Mouse (Mus musculus): Measurements from ENCODE around the gene Acnat1. TPM values are rescaled to one million over a fixed set of nuclear protein-coding genes. Genes with fewer than 3 reads are reported as not detected.
A peak's percentile ranks its signal among the peaks of the same experiment; 100 is the strongest.
"Not testable (repeated sequence)": the region's sequence is repeated elsewhere in the genome, so short reads cannot be mapped to it uniquely, and the experiment has no call there.

Acnat1 gene
- polyA plus RNA-seq, 1 experiment from 2014 or later, result 0.42 TPM

DNA sequence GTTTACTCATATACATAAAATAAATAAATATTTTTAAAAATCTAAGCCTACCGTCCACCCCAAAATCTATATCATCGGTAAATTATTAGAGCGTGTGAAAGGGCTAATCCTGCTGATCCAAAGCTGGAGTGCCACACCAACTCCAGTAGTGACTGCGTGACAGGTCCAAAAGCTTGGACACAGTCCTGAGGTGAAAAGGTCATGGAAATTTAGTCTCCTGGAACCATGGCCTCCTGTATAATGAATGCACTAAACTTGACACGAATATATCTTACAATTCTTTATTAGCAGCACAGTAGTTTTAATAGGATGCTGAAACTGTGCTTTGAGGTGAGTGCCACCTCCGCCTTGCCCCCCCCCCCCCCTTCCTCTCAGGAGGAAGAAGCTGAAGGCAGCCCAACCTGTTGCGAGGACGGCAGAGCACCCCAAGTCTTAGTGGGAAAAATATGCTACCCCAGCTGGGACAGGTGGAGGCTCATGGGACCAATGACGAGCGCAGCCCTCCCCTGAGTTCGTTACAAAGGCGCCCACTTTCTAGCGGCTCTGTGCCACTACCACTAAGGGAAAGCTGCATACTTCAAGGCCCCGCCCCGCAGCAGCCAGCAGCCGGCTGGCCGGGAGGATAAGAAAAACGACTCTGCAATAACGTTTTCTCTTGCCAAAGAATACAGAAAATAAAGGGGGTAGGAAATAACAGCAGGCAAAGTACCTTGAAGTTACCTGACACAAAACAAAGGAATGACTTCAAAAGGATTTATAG lies 4.6 kb upstream of the Acnat1 start:
- no peak overlapping the region for H3K9ac ChIP-seq (replicated peaks; ENCODE audit: low read depth, low read length)

DNA sequence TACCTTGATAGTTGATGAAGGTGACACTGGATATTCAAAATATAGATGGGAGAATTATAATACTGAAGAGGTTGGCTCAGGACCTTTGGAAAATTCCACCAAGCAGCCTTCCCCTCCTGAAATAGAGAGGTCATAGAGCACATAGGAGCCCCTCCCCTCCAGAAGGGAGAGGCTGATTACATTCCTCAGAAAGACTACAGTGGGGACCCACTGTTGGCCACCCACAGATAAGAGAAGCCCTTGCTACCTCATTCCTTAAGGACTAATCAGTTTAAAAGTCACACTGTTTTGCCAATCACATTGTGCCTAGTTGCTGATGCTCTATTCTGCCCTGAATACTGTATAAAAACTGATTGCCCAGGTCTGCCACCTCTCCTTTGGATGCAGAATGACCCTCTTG lies 871 bp upstream of the Acnat1 start:
- ATAC-seq (ENCODE audit: insufficient number of reproducible peaks, insufficient read depth, low FRiP score, low read depth), result no peak
- H3K4me2 ChIP-seq (replicated peaks; ENCODE audit: low read depth, low read length), result no peak overlapping the region
- H3K9ac ChIP-seq (replicated peaks; ENCODE audit: low read depth, low read length), result no peak overlapping the region
- no peaks in the 10 kb centered on the region for H3K27me3 ChIP-seq (ENCODE audit: control insufficient read depth, insufficient read depth, low read length)
- H3K4me1 ChIP-seq (ENCODE audit: control insufficient read depth, insufficient read depth, low read length), result no peaks in the 10 kb centered on the region
- no peaks in the 10 kb centered on the region for H3K36me3 ChIP-seq (ENCODE audit: control insufficient read depth, insufficient read depth, low read length)
- no peak overlapping the region for H3K27ac ChIP-seq (ENCODE audit: low read length)
- no peaks in the 10 kb centered on the region for H3K9me3 ChIP-seq (ENCODE audit: control insufficient read depth, low read depth, low read length)
- H3K4me3 ChIP-seq (ENCODE audit: low read depth, low read length), result no peak overlapping the region

More for the DNA sequence above, 4.6 kb upstream of the Acnat1 start:
- no peaks in the 10 kb centered on the region for H3K27me3 ChIP-seq (ENCODE audit: control insufficient read depth, insufficient read depth, low read length)
- peak overlapping the region; percentile 12; the same call in 1 of the 2 replicates for H3K4me3 ChIP-seq (ENCODE audit: low read depth, low read length)
- peak; percentile 81 for ATAC-seq (ENCODE audit: insufficient number of reproducible peaks, insufficient read depth, low FRiP score, low read depth)
- H3K9me3 ChIP-seq (ENCODE audit: control insufficient read depth, low read depth, low read length), result no peaks in the 10 kb centered on the region
- no peak overlapping the region for H3K27ac ChIP-seq (ENCODE audit: low read length)
- H3K36me3 ChIP-seq (ENCODE audit: control insufficient read depth, insufficient read depth, low read length), result no peaks in the 10 kb centered on the region
- no peaks in the 10 kb centered on the region for H3K4me1 ChIP-seq (ENCODE audit: control insufficient read depth, insufficient read depth, low read length)
- H3K4me2 ChIP-seq (replicated peaks; ENCODE audit: low read depth, low read length), result peak overlapping the region; percentile 40
- 22% methylated on average over 19 of the region's 19 CpGs for WGBS

DNA sequence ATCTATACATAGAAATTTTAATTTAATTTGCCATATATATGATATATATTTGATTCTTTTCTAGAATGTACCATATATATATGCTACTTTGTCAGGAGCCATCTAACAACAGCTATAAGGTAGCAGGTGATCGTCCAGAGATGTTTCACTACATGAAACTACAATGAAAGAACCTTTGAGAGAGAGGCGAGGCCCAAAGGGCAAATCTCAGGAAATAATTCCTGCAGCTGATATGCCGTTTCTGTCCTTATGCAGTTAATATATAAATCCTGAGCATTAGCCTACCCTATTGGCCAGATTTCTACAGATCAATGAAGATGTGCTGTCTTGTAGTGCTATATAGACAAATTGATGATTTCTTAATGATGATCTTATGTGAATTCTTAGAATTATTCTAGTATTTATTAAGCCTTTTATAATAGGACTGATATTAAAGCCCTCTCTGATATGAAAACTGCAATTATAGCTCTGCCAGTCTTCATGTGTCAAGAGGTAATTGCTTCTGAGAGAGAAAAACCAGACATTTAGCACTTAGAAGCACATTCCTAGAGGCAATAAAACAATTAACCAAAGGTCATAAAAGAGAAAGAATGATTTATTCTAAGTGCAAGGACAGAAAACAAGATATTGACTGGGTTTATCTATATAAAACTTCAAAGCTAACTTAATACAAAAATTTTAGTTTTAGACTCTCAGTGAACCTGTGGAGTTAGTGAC lies 4.1 kb downstream of the Acnat1 start:
- no peak overlapping the region for H3K4me3 ChIP-seq (ENCODE audit: low read depth, low read length)
- H3K4me1 ChIP-seq (ENCODE audit: control insufficient read depth, insufficient read depth, low read length), result no peaks in the 10 kb centered on the region
- no peak overlapping the region for H3K9ac ChIP-seq (replicated peaks; ENCODE audit: low read depth, low read length)
- no peaks in the 10 kb centered on the region for H3K9me3 ChIP-seq (ENCODE audit: control insufficient read depth, low read depth, low read length)
- H3K4me2 ChIP-seq (replicated peaks; ENCODE audit: low read depth, low read length), result no peak overlapping the region
- no peaks in the 10 kb centered on the region for H3K27me3 ChIP-seq (ENCODE audit: control insufficient read depth, insufficient read depth, low read length)
- no peak for ATAC-seq (ENCODE audit: insufficient number of reproducible peaks, insufficient read depth, low FRiP score, low read depth)
- WGBS, result 81% methylated on average over 3 of the region's 3 CpGs
- H3K27ac ChIP-seq (ENCODE audit: low read length), result no peak overlapping the region
- no peaks in the 10 kb centered on the region for H3K36me3 ChIP-seq (ENCODE audit: control insufficient read depth, insufficient read depth, low read length)

DNA sequence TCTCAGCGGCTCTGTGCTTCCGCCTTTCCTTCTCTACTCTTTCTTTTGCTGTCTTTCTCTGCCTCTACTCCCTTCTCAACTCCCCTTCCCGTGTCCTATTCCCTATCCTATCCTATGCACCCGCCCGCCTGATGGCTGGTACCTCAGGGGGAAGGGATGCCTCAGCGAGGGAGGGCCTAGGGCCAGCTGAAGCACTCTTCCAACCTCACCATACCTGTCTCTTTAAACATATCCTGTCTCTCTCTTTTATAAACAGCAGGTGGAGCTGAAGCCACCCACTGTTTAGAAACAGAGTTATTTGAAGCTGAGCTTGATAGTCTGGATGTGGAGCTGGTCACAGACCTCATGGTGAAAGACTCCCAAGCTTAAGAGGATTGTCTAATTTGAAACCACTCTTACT lies 6.4 kb downstream of the Acnat1 start:
- H3K9ac ChIP-seq (replicated peaks; ENCODE audit: low read depth, low read length), result no peak overlapping the region
- H3K27me3 ChIP-seq (ENCODE audit: control insufficient read depth, insufficient read depth, low read length), result no peaks in the 10 kb centered on the region

DNA sequence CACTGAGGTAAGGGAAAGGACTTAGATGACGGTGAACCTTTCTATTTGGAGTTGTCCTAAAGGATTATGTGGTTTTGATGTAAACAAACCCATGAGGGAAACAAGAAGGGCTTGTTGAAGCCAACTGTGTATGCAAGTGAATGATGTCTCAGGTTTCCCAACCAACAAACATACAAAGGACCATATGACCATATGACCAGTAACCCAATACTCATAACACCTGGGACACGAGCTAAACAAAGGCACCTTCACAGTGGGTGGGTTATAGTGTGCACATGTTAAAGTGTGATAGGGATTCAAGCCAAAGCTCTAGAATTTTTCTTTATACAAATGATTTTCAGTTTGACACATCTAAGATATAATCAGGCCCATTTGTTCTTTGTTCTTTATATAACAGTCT lies 17.5 kb downstream of the Acnat1 start:
- 47% methylated on average over 2 of the region's 2 CpGs for WGBS
- H3K9me3 ChIP-seq (ENCODE audit: control insufficient read depth, low read depth, low read length), result no peaks in the 10 kb centered on the region
- no peaks in the 10 kb centered on the region for H3K36me3 ChIP-seq (ENCODE audit: control insufficient read depth, insufficient read depth, low read length)
- no peak overlapping the region for H3K27ac ChIP-seq (ENCODE audit: low read length)
- no peaks in the 10 kb centered on the region for H3K4me1 ChIP-seq (ENCODE audit: control insufficient read depth, insufficient read depth, low read length)
- H3K4me2 ChIP-seq (replicated peaks; ENCODE audit: low read depth, low read length), result no peak overlapping the region
- no peak overlapping the region for H3K9ac ChIP-seq (replicated peaks; ENCODE audit: low read depth, low read length)
- no peak overlapping the region for H3K4me3 ChIP-seq (ENCODE audit: low read depth, low read length)
- no peak for ATAC-seq (ENCODE audit: insufficient number of reproducible peaks, insufficient read depth, low FRiP score, low read depth)
- no peaks in the 10 kb centered on the region for H3K27me3 ChIP-seq (ENCODE audit: control insufficient read depth, insufficient read depth, low read length)

More for the DNA sequence above, 6.4 kb downstream of the Acnat1 start:
- 94% methylated on average over 6 of the region's 6 CpGs for WGBS
- H3K9me3 ChIP-seq (ENCODE audit: control insufficient read depth, low read depth, low read length), result no peaks in the 10 kb centered on the region
- no peaks in the 10 kb centered on the region for H3K36me3 ChIP-seq (ENCODE audit: control insufficient read depth, insufficient read depth, low read length)
- no peak overlapping the region for H3K4me3 ChIP-seq (ENCODE audit: low read depth, low read length)
- H3K27ac ChIP-seq (ENCODE audit: low read length), result no peak overlapping the region
- H3K4me2 ChIP-seq (replicated peaks; ENCODE audit: low read depth, low read length), result no peak overlapping the region
- no peaks in the 10 kb centered on the region for H3K4me1 ChIP-seq (ENCODE audit: control insufficient read depth, insufficient read depth, low read length)
- ATAC-seq (ENCODE audit: insufficient number of reproducible peaks, insufficient read depth, low FRiP score, low read depth), result no peak

DNA sequence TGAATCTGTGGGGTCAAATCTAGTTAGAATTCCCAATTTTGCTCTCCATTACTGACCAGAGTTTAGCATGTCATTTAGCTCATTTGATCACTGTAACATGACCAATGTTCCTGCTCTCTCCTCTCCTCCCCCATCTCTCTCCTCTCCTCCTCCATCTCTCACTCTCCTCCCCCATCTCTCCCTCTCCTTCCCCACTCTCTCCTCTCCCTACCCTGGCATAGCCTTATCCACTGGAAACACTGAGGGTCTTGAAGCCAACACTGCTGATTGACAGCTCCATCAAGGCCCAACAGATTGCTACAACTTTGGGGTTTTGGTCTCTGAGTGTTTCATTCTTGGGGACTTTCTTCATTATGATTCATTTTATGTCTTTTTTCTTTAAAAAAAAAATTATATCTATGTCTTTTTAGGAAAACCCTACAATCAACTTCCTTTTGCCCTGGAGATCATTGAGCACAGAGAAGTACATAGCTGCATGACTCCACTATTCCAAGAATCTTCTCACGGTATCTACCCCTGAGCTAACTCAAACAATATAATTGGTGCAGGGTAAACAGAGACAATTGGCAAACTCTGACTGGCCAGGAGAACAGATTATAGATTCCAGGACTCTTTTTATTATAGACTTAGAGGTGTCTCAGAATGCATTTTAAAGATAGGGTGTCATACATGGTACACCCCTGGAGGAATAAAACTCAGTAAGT lies 21.7 kb downstream of the Acnat1 start:
- ATAC-seq (ENCODE audit: insufficient number of reproducible peaks, insufficient read depth, low FRiP score, low read depth), result no peak
- Histone ChIP-seq H3K27ac (ENCODE audit: low read length) (no peak overlapping the region), H3K36me3 (ENCODE audit: control insufficient read depth, insufficient read depth, low read length) (no peaks in the 10 kb centered on the region), H3K9me3 (ENCODE audit: control insufficient read depth, low read depth, low read length) (no peaks in the 10 kb centered on the region), H3K9ac (replicated peaks; ENCODE audit: low read depth, low read length) (no peak overlapping the region), H3K4me3 (ENCODE audit: low read depth, low read length) (no peak overlapping the region), H3K4me2 (replicated peaks; ENCODE audit: low read depth, low read length) (no peak overlapping the region), H3K27me3 (ENCODE audit: control insufficient read depth, insufficient read depth, low read length) (no peaks in the 10 kb centered on the region), H3K4me1 (ENCODE audit: control insufficient read depth, insufficient read depth, low read length) (no peaks in the 10 kb centered on the region)
- 60% methylated on average over 1 of the region's 1 CpGs for whole genome bisulfite sequencing

DNA sequence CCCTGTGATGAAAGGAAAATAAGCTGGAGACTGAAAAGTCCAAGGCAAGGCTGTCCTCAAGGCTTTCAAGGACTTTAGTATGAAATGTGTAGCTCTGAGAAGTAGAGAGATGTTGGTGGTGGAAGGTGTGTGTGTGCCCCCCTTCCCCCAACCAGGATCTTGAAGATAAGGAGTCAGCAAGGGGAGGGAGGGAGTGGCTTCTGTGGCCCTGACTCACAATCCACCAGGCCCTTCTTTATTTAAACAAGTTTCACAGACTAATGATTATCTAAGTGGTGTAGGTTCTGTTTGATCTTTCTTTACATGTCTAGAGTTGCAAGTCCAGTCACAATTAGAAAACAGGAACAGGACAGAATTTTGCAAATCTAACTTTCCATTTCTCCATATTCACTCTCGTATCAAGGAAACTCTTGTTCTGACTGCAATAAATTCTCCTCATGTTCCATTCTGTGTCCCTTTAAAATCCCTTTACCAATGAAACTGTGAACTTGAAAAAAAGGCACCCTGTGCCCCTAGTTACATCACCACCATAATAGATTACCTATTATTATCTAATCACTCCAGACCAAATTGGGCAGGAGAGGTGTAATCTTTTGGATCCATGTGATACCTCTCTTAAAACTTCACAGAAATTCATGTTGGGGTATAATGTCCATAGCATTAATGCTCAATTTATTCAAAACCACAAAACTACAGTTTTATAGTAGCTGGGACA lies 22.4 kb downstream of the Acnat1 start:
- WGBS, result no CpG with 5 or more reads among the region's 1 CpGs
- not testable (repeated sequence) for H3K4me1 ChIP-seq (ENCODE audit: control insufficient read depth, insufficient read depth, low read length); H3K4me3 ChIP-seq (ENCODE audit: low read depth, low read length); H3K4me2 ChIP-seq (replicated peaks; ENCODE audit: low read depth, low read length); H3K9me3 ChIP-seq (ENCODE audit: control insufficient read depth, low read depth, low read length); H3K36me3 ChIP-seq (ENCODE audit: control insufficient read depth, insufficient read depth, low read length); H3K27me3 ChIP-seq (ENCODE audit: control insufficient read depth, insufficient read depth, low read length); H3K9ac ChIP-seq (replicated peaks; ENCODE audit: low read depth, low read length); H3K27ac ChIP-seq (ENCODE audit: low read length)
- ATAC-seq (ENCODE audit: insufficient number of reproducible peaks, insufficient read depth, low FRiP score, low read depth), result peak; percentile 88

DNA sequence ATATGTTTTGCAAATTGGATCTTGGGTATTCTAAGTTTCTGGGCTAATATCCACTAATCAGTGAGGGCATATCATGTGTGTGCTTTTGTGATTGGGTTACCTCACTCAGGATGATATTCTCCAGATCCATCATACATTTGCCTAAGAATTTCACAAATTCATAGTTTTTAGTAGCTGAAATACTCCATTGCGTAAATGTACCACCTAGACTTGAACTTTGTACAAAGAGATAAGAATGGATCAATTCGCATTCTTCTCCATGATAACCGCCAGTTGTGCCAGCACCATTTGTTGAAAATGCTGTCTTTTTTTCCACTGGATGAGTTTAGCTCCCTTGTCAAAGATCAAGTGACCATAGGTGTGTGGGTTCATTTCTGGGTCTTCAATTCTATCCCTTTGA lies 36.7 kb downstream of the Acnat1 start:
- not testable (repeated sequence) for H3K27me3 ChIP-seq (ENCODE audit: control insufficient read depth, insufficient read depth, low read length); H3K4me2 ChIP-seq (replicated peaks; ENCODE audit: low read depth, low read length); H3K4me3 ChIP-seq (ENCODE audit: low read depth, low read length); ATAC-seq (ENCODE audit: insufficient number of reproducible peaks, insufficient read depth, low FRiP score, low read depth); H3K9ac ChIP-seq (replicated peaks; ENCODE audit: low read depth, low read length); H3K36me3 ChIP-seq (ENCODE audit: control insufficient read depth, insufficient read depth, low read length); H3K27ac ChIP-seq (ENCODE audit: low read length); H3K4me1 ChIP-seq (ENCODE audit: control insufficient read depth, insufficient read depth, low read length); H3K9me3 ChIP-seq (ENCODE audit: control insufficient read depth, low read depth, low read length)
- 91% methylated on average over 3 of the region's 3 CpGs for WGBS

Data from stomach, embryonic 14.5 days (tissue).